Mouse (Mus musculus): ENCODE results near the gene Ano2.

Gene Ano2

DNA sequence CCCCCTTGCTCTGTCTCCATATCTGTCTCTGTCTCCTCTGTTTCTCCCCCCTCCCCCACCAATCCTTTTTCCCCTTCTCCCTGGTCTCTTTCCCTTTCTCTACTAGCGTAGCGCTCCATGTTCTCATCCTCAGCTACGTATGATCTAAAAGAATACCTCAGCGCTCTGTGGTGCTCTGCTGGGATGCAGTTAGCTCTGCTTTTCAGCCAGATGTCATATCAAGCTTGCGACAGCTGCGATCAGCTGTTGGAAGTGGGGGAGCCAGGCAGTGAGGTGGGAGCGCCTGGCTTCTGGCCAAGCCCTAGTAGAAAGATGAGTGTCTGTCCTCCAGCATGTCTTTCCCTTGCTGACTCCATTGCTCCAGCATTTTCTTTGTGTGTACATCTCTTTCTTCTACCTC, 344.5 kb downstream of the Ano2 start:
- intact Hi-C loops (cut with DNase I), result no loop called here

DNA sequence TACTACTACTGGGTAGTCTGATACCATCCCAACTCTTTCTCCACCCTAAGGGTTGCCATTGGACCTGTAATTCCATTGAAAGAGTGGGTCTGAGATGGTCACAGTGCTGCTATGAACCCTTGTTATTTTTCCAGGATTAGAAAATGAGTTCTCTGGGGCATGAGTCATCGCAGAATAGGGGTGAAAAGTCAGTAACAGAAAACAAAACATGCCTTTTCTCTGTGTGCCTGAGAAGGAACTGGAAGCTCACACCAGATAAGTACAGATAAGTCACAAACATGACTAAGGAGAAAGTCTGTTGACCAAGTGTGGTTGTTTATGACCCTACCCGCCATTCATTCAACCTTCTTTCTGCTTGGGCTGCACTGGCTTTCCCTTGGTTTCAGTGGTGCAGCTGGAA, 345.4 kb downstream of the Ano2 start:
- intact Hi-C loops (cut with DNase I), result no loop called here

DNA sequence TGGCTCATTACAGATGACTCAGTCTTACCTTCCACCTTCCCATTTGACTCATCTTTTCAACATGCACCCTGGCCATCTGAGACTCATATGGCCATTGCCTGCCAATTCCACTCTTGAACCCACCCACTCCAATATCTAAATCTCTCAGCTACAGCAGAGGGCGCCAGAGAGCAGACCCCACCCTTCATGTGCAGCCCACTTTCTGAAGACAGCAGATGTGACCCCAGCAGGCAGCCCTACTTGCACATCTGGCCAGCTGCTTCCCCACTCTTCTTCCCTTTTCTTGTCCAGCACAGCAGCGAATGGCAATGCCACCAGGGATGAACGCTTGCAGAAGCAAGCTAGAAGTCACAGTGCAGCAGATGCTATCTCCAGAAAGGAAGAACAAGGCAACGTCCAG, 355.7 kb downstream of the Ano2 start:
- intact Hi-C loops (cut with DNase I), result loop anchor here (5.0 kb wide), 1 partner anchor 116 kb away; no protein-coding TSS in a partner anchor

- intact Hi-C loops (cut with DNase I), result loop anchor here (5.0 kb wide), 1 partner anchor 114 kb away; no protein-coding TSS in a partner anchor
These were observed 358.0 kb downstream of the Ano2 start for GRCm38 (mm10) chr6:126048206-126048605.

- intact Hi-C loops (cut with DNase I), result no loop called here
These were observed 362.9 kb downstream of the Ano2 start for GRCm38 (mm10) chr6:126053136-126053535.

DNA sequence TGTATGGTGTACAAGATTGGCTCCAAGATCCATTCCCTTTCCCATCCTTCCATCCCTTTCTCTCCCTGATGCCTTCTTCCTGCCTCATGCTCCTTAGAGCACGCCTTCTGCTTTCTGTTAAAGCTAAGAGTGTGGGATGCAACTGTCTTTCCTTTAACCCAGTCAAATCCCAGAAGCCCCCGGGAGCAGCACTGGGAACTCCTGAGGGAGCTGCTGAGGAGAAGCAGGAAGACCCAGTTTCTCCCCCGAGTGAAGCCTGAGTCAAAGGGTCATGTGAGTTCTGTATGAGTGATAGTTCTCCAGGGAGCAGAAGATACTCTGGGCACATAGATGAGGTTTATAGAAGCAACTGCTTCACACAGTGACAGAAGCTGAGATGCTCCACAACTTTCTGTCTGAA, 367.5 kb downstream of the Ano2 start:
- intact Hi-C loops (cut with DNase I), result no loop called here

DNA sequence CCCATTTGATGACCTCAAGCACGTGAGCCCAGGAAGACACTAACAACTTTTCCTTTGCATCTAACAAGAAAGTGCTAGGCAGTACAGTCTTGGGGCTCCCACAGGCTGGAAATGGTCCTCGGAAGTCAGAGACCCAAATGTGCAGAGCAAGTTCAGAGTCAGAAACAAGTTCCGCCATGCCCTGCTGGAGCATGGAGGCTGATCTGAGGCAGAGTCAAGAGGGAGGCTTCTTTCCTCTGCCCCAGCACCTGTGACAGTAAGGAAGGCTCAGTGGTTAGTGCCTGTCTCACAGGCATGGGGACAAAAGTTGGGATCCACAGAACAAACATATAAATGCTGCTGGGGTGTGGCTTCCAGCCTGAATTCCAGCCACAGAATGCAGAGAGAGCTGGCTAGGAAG, 390.3 kb downstream of the Ano2 start:
- intact Hi-C loops (cut with DNase I), result no loop called here

GRCm38 (mm10) chr6:126086321-126086950, 396.2 kb downstream of the Ano2 start:
- intact Hi-C loops (cut with DNase I), result no loop called here

DNA sequence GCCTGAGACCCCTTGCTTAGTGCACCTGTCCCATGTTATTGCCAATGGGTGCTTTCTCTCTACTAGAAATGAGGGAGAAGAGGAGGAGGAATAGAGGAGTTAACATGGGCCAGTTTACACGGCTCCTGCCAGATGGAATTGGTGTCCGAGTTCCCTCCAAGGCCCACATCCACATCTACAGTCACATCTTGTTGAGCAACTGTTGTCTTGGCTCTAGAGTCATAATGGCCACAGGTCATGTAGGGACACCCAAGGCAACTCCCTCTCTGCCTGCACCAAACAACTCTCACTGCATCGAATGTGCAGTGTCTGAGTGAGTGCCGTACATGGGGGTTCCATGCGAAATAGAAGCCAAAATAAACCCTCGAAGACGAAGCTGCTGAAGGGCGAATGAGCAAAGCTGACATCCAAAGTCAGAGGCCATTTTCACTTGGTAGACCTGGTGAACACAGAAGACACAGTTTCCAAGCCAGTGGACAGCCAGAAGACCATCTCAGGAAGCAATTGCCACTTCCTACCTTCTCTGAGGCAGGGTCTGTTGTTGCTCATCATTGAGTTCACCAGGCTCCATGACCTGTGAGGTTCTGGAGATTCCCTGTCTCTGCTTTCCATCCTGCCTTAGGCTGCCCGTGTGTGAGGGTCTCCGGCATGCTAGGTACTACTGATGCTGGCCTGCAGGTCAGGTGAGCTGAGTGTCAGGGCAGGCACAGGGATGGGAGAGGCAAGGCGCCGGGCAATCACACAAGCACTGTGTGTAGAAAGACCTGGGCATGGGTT, 398.5 kb downstream of the Ano2 start:
- intact Hi-C loops (cut with DNase I), result no loop called here

Measured in adrenal gland (tissue).